Mouse (Mus musculus): ENCODE data around the gene Peli2.

DNA sequence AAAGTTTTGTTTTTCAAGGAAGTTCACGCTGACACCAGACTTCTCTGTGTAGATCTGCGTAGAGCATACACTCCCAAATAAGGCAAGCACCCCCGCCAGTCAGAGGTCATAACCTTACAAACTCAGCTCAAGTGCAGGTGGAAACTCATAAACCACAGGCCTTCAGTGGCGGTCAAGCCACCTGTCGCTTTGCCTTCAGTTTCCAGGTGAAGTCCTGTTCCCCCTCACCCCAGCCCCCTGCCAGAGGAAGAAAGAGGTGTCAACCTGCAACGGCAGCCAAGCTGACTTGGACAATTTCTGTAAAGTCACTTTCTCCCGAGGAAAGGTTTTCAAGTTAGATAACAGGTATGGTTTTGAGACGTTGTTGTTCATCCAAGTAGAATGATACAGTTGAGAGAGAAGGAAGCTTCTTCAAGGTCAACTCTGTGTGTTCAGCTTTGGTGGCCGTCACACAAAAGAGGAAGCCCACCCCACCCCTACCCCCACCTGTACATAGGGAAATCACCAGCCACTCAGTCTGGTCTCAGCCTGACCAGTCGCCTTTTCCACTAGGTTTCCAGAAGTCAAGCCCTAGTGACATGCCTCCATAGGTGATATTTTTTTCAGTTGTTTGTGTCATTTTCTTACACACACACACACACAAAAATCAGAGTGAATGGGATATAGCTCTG lies 138.2 kb downstream of the Peli2 start:
- TF ChIP-seq ZNF384 (IDR thresholded peaks at IDR 0.05; ENCODE audit: low read depth, low read length) (no peak), HCFC1 (IDR thresholded peaks at IDR 0.05; ENCODE audit: borderline replicate concordance, insufficient read depth, low read length) (no peak), CHD2 (IDR thresholded peaks at IDR 0.05; ENCODE audit: low read depth, low read length) (no peak), MAFK (IDR thresholded peaks at IDR 0.05; ENCODE audit: insufficient read depth, low read depth, low read length) (no peak), ZC3H11A (IDR thresholded peaks at IDR 0.05; ENCODE audit: borderline replicate concordance, low read depth, low read length) (no peak)

Data from ES-E14 (cell line).